Mouse (Mus musculus): ENCODE measurements around the gene BC061212.
"Not testable (repeated sequence)": the region's sequence is repeated elsewhere in the genome, so short reads cannot be mapped to it uniquely, and the experiment has no call there.

Gene BC061212

GRCm38 (mm10) chr5:94070445-94070844 is at the start of gene BC061212:
BC061212 (minus strand) TSS chr5:94070545.
- DNase-seq = not testable (repeated sequence)

GRCm38 (mm10) chr5:94076085-94076484 is 5.7 kb upstream of the BC061212 start, which contains the start of gene Gm6351:
Gm6351 (plus strand) TSS chr5:94076385.
- not testable (repeated sequence) for DNase-seq

All from lung, postnatal 14 days (tissue).